ENCODE assay signal across 8 mouse cellular contexts in genomic region chr1:191062781-191063485, GRCm38 (mm10). TPM values are rescaled to one million over a fixed set of nuclear protein-coding genes. Genes with fewer than 3 reads are reported as not detected.
DNase-seq lines count a peak whose midpoint lies in the region; ATAC-seq and TF ChIP-seq lines count a peak whose summit lies in the region.

Gene Tatdn3, minus strand, starts transcription at chr1:191062932.
Gene Nsl1, plus strand, starts transcription at chr1:191063012.

- DNase-seq in adipocyte (ENCODE audit: low spot score): peak; percentile 84
- peak; percentile 77 for DNase-seq in gastrocnemius, adult 8-10 months (ENCODE audit: low spot score in 2 of 2)
- peak; percentile 61 for DNase-seq in hindlimb bud, embryonic 11.5 days (ENCODE audit: extremely low spot score, low read depth, low spot score)
- DNase-seq in left cerebral cortex, adult 8-10 months (ENCODE audit: low spot score in 2 of 2): peak; percentile 64 to 96
- peak; percentile 91 for DNase-seq in right cerebral cortex, adult 18-20 months
- DNase-seq in urinary bladder, adult 2 months (ENCODE audit: low spot score): peak; percentile 96

- no peak for TF ChIP-seq CTCF in cortical plate, adult 2 months (IDR thresholded peaks at IDR 0.05; ENCODE audit: extremely low read depth, insufficient read depth, low read length)

- TF ChIP-seq POLR2A in cortical plate, adult 2 months (IDR thresholded peaks at IDR 0.05; ENCODE audit: extremely low read depth, insufficient read depth, low read length): peak; percentile 77

- H3K27ac ChIP-seq in cortical plate, adult 2 months (ENCODE audit: insufficient read depth, low read length): peak within 1 kb of the TSS; percentile 51; the same call in 1 of the 2 replicates

- ATAC-seq in megakaryocyte, adult 5-6 weeks (ENCODE audit: poor library complexity, severe bottlenecking): peak; percentile 99

- peaks cover 2% of the 10 kb centered on the region; the same call in 1 of the 2 replicates for H3K4me1 ChIP-seq in cortical plate, adult 2 months (ENCODE audit: control insufficient read depth, insufficient read depth, low read length)

- peak within 1 kb of the TSS; percentile 67 for H3K4me3 ChIP-seq in cortical plate, adult 2 months (ENCODE audit: insufficient read depth, low read length)

RNA-seq across cellular contexts. Expression of gene Tatdn3, which starts in this region (rescaled TPM):
- 60.7 and 62.4 TPM in 2 replicates for polyA plus RNA-seq in cortical plate, adult 2 months (2012; rRNA removed)
- total RNA-seq in gastrocnemius, adult 8-10 months (2022): 10 to 100 TPM in 3 of 4 experiments, 1 to 10 TPM in 1; 9.9 to 16.6 (median 13.7) TPM
- total RNA-seq in left cerebral cortex, adult 8-10 months (2022): 10 to 100 TPM; 28.7 to 35.8 (median 31.9) TPM
- 20.0 and 24.7 TPM in 2 replicates for total RNA-seq in megakaryocyte, adult 5-6 weeks (2015)
- total RNA-seq in megakaryocyte, adult 5-6 weeks (2017): 9.9 and 11.8 TPM in 2 replicates
- polyA plus RNA-seq in urinary bladder, adult 2 months (2012; rRNA removed): 32.4 and 36.2 TPM in 2 replicates

RNA-seq across cellular contexts. Expression of gene Nsl1, which starts in this region (rescaled TPM):
- polyA plus RNA-seq in cortical plate, adult 2 months (2012; rRNA removed): 0.52 and 0.61 TPM in 2 replicates
- under 1 TPM; 0.12 to 0.70 (median 0.32) TPM for total RNA-seq in gastrocnemius, adult 8-10 months (2022)
- total RNA-seq in left cerebral cortex, adult 8-10 months (2022): 1 to 10 TPM in 1 of 4 experiments, under 1 TPM in 3; 0.37 to 1.3 (median 0.55) TPM
- 7.3 and 8.1 TPM in 2 replicates for total RNA-seq in megakaryocyte, adult 5-6 weeks (2015)
- total RNA-seq in megakaryocyte, adult 5-6 weeks (2017): 19.7 and 22.0 TPM in 2 replicates
- polyA plus RNA-seq in urinary bladder, adult 2 months (2012; rRNA removed): 0.80 and 1.3 TPM in 2 replicates

Comparison
In these comparisons a context has a peak if more than half of its experiments do, and no peak if none do; other contexts are left out.
1. Peak in every context shown above with its lines: DNase-seq, ATAC-seq, H3K4me3 ChIP-seq and H3K27ac ChIP-seq.